Mouse (Mus musculus) liver, embryonic 16.5 days (tissue): ENCODE data around the gene Ifna16. TPM values are rescaled to one million over a fixed set of nuclear protein-coding genes. Genes with fewer than 3 reads are reported as not detected.

Source experiments
- ATAC-seq: fragments of 200-750 bp; cut with Nextera tagmentation; 2 replicates; pipeline ENCODE4 v1.8.0; 2017; ENCODE audit warnings: low read depth, mild to moderate bottlenecking, moderate number of reproducible peaks, moderate library complexity
- H3K27ac ChIP-seq: fragments of 300-500 bp; sonication (generic); 2 replicates; pipeline ENCODE4 v1.5.1; 2014; ENCODE audit warnings: mild to moderate bottlenecking, low read length
- H3K27me3 ChIP-seq: fragments of 300-500 bp; sonication (generic); 2 replicates; pipeline ENCODE4 v1.6.1; 2014; ENCODE audit warnings: low read depth, low read length, mixed read lengths; ENCODE audit not compliant: control insufficient read depth, insufficient read depth
- H3K36me3 ChIP-seq: fragments of 300-500 bp; sonication (generic); 2 replicates; pipeline ENCODE4 v1.6.1; 2014; ENCODE audit warnings: mild to moderate bottlenecking; ENCODE audit not compliant: control insufficient read depth, insufficient read depth
- H3K4me1 ChIP-seq: fragments of 300-500 bp; sonication (generic); 2 replicates; pipeline ENCODE4 v1.6.1; 2014; ENCODE audit warnings: low read depth, low read length, mixed read lengths; ENCODE audit not compliant: control insufficient read depth
- H3K4me2 ChIP-seq: fragments of 300-500 bp; sonication (generic); 2 replicates; pipeline ENCODE4 v1.6.1; 2014; ENCODE audit warnings: low read depth, low read length, mixed read lengths
- H3K4me3 ChIP-seq: fragments of 300-500 bp; sonication (generic); 2 replicates; pipeline ENCODE4 v1.5.1; 2014; ENCODE audit warnings: low read depth, mild to moderate bottlenecking, low read length
- H3K9ac ChIP-seq: fragments of 300-500 bp; sonication (generic); 2 replicates; pipeline ENCODE4 v1.6.1; 2014; ENCODE audit warnings: low read depth, low read length
- H3K9me3 ChIP-seq: fragments of 300-500 bp; sonication (generic); replicated peaks from 2 replicates; pipeline ENCODE4 v1.6.1; 2016; ENCODE audit warnings: low read length; ENCODE audit not compliant: control insufficient read depth
- WGBS: fragments of 180-500 bp; shearing (Covaris S2); extraction: QIAGEN DNeasy Blood & Tissue Kit; methylation state at CpG from one replicate; pipeline ENCODE4 v1.1.7; 2014; ENCODE audit not compliant: insufficient replicate concordance; 5-methylcytosine and 5-hydroxymethylcytosine counted together
- polyA plus RNA-seq: library from polyadenylated mRNA; unstranded; fragments of >200 nt; fragmentation: Nextera tagmentation; extraction: Ambion mirVana; gene quantifications from 2 replicates; pipeline ENCODE4 v1.2.1, GENCODE M21; 2015

Ifna16 gene
- polyA plus RNA-seq, 1 experiment from 2014 or later, result not detected

- 76% methylated on average over 1 of the region's 1 CpGs for WGBS
- Histone ChIP-seq H3K27me3 (no peaks in the 10 kb centered on the region), H3K9me3 (no peaks in the 10 kb centered on the region), H3K4me3 (no peak overlapping the region), H3K36me3 (no peaks in the 10 kb centered on the region), H3K4me1 (no peaks in the 10 kb centered on the region), H3K27ac (no peak overlapping the region), H3K4me2 (no peak overlapping the region), H3K9ac (no peak overlapping the region)
- ATAC-seq, result no peak
These were observed 22.6 kb upstream of the Ifna16 start for GRCm38 (mm10) chr4:88699301-88699700.

- H3K27ac ChIP-seq, result no peak overlapping the region
- 35% methylated on average over 5 of the region's 5 CpGs for WGBS
- H3K27me3 ChIP-seq, result no peaks in the 10 kb centered on the region
- H3K4me3 ChIP-seq, result no peak overlapping the region
- no peaks in the 10 kb centered on the region for H3K4me1 ChIP-seq
- no peaks in the 10 kb centered on the region for H3K36me3 ChIP-seq
- ATAC-seq, result no peak
- H3K9ac ChIP-seq, result no peak overlapping the region
- no peak overlapping the region for H3K4me2 ChIP-seq
- H3K9me3 ChIP-seq, result no peaks in the 10 kb centered on the region
These were observed 22.1 kb upstream of the Ifna16 start for GRCm38 (mm10) chr4:88698781-88699180.

- 61% methylated on average over 4 of the region's 4 CpGs for WGBS
These were observed 21.0 kb upstream of the Ifna16 start for GRCm38 (mm10) chr4:88697753-88698152.

GRCm38 (mm10) chr4:88697108-88697507 is 20.4 kb upstream of the Ifna16 start:
- 51% methylated on average over 6 of the region's 6 CpGs for WGBS
- Histone ChIP-seq H3K27ac (no peak overlapping the region), H3K4me2 (no peak overlapping the region), H3K36me3 (no peaks in the 10 kb centered on the region), H3K4me3 (no peak overlapping the region), H3K9ac (no peak overlapping the region), H3K9me3 (no peaks in the 10 kb centered on the region), H3K27me3 (no peaks in the 10 kb centered on the region), H3K4me1 (no peaks in the 10 kb centered on the region)
- no peak for ATAC-seq

More at GRCm38 (mm10) chr4:88697753-88698152, 21.0 kb upstream of the Ifna16 start:
- H3K9me3 ChIP-seq, result no peaks in the 10 kb centered on the region
- H3K36me3 ChIP-seq, result no peaks in the 10 kb centered on the region
- H3K9ac ChIP-seq, result no peak overlapping the region
- no peak overlapping the region for H3K27ac ChIP-seq
- no peaks in the 10 kb centered on the region for H3K27me3 ChIP-seq
- H3K4me2 ChIP-seq, result no peak overlapping the region
- no peak overlapping the region for H3K4me3 ChIP-seq
- H3K4me1 ChIP-seq, result no peaks in the 10 kb centered on the region
- no peak for ATAC-seq

GRCm38 (mm10) chr4:88696237-88696884 is 19.6 kb upstream of the Ifna16 start:
- Histone ChIP-seq H3K4me3 (no peak overlapping the region), H3K4me2 (no peak overlapping the region), H3K9ac (no peak overlapping the region), H3K27me3 (no peaks in the 10 kb centered on the region), H3K9me3 (no peaks in the 10 kb centered on the region), H3K36me3 (no peaks in the 10 kb centered on the region), H3K4me1 (no peaks in the 10 kb centered on the region), H3K27ac (no peak overlapping the region)
- WGBS, result 23% methylated on average over 3 of the region's 3 CpGs
- ATAC-seq, result peak; percentile 67

- 27% methylated on average over 2 of the region's 2 CpGs for WGBS
- Histone ChIP-seq H3K27me3 (no peaks in the 10 kb centered on the region), H3K4me1 (no peaks in the 10 kb centered on the region), H3K9me3 (no peaks in the 10 kb centered on the region), H3K27ac (no peak overlapping the region), H3K4me2 (no peak overlapping the region), H3K36me3 (no peaks in the 10 kb centered on the region), H3K9ac (no peak overlapping the region), H3K4me3 (no peak overlapping the region)
- ATAC-seq, result no peak
These were observed 16.7 kb upstream of the Ifna16 start for GRCm38 (mm10) chr4:88693392-88693791.

GRCm38 (mm10) chr4:88692537-88692936 is 15.8 kb upstream of the Ifna16 start:
- no peak overlapping the region for H3K4me3 ChIP-seq
- H3K36me3 ChIP-seq, result no peaks in the 10 kb centered on the region
- no peak overlapping the region for H3K27ac ChIP-seq
- H3K4me1 ChIP-seq, result no peaks in the 10 kb centered on the region
- WGBS, result 23% methylated on average over 1 of the region's 1 CpGs
- H3K9me3 ChIP-seq, result no peaks in the 10 kb centered on the region
- no peaks in the 10 kb centered on the region for H3K27me3 ChIP-seq
- no peak overlapping the region for H3K9ac ChIP-seq
- no peak overlapping the region for H3K4me2 ChIP-seq
- no peak for ATAC-seq

GRCm38 (mm10) chr4:88691259-88691658 is 14.5 kb upstream of the Ifna16 start, which contains the start of gene Ifnab:
Ifnab (minus strand) TSS chr4:88691359.
- Histone ChIP-seq H3K27me3 (no peaks in the 10 kb centered on the region), H3K27ac (no peak within 1 kb of the TSS)
- WGBS, result 56% methylated on average over 2 of the region's 2 CpGs

GRCm38 (mm10) chr4:88683812-88684211 is 7.1 kb upstream of the Ifna16 start, which contains the start of gene Ifna2:
Ifna2 (minus strand) TSS chr4:88683912.
- Histone ChIP-seq H3K9ac (no peak within 1 kb of the TSS), H3K27me3 (no peaks in the 10 kb centered on the region), H3K4me1 (no peaks in the 10 kb centered on the region), H3K36me3 (no peaks in the 10 kb centered on the region), H3K27ac (no peak within 1 kb of the TSS), H3K9me3 (no peaks in the 10 kb centered on the region), H3K4me2 (no peak within 1 kb of the TSS), H3K4me3 (no peak within 1 kb of the TSS)
- ATAC-seq, result no peak
- 77% methylated on average over 1 of the region's 1 CpGs for WGBS

More at GRCm38 (mm10) chr4:88691259-88691658, 14.5 kb upstream of the Ifna16 start, which contains the start of gene Ifnab:
- Histone ChIP-seq H3K9me3 (no peaks in the 10 kb centered on the region), H3K4me1 (no peaks in the 10 kb centered on the region), H3K36me3 (no peaks in the 10 kb centered on the region), H3K4me3 (no peak within 1 kb of the TSS), H3K9ac (no peak within 1 kb of the TSS), H3K4me2 (no peak within 1 kb of the TSS)
- no peak for ATAC-seq
